Mouse (Mus musculus) brain, embryonic 14.5 days (tissue): ENCODE measurements around the gene Endov.

ENCODE experiments used
- CTCF ChIP-seq: fragments of 200-500 bp; IDR thresholded peaks from 2 replicates; pipeline ENCODE4 v1.5.1; 2012; ENCODE audit warnings: inconsistent platforms, mild to moderate bottlenecking, moderate library complexity, borderline replicate concordance; ENCODE audit not compliant: insufficient read depth, insufficient read length; ENCODE audit errors: extremely low read depth
- POLR2A ChIP-seq: fragments of 200-500 bp; IDR thresholded peaks from 2 replicates; pipeline ENCODE4 v1.6.1; 2012; ENCODE audit warnings: mild to moderate bottlenecking, inconsistent platforms, borderline replicate concordance; ENCODE audit not compliant: poor library complexity, insufficient read depth, insufficient read length, severe bottlenecking; ENCODE audit errors: extremely low read depth

DNA sequence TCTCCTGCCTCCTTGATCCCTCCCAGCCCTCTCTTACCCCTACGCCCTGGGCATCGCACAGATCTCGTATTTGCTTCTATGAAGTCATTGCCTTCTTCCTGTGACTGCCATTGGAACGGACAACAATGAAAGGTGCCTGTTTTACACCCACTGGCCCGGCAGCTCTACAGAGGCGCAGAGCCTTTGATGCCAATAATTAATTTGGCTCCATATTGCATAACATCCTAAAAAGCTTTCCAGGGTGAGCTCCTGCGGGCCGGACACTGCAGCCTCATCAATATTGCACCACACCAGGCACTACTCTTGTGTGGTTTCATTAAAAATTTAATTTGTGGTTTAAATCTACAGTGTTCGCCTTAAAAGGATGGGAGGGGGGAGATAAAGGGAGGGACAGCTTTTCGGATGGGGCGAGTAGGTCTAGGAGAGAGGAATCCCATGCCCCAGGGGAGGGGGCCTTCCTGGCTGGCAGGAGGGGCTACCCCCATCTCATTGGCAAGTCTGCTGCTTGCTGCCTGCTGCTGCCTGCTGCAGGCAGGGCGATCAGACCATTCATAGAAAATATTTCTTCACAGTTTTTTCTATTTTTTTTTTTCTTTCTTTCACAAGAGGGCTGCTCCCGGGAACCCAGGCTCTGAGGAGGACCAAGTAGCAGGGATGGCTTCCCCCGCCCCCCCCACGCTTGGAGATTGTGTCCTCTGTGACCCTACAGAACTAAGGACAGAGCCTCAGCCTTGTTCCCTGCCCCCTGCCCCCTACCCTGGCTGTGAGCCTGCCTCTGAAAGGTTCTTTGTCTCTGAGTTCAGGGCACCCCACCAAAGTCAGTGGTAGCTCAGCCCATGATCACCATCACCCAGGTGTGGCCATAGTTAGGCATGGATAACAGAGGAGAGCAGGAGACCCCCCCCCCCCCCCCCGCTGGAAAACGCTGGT lies 67.1 kb downstream of the Endov start:
- TF ChIP-seq CTCF, result no peak
- no peak for TF ChIP-seq POLR2A
